Mouse (Mus musculus): ENCODE data around the gene Sypl. TPM values are rescaled to one million over a fixed set of nuclear protein-coding genes. Genes with fewer than 3 reads are reported as not detected.

Gene Sypl
- total and polyA plus RNA-seq, 3 experiments, result 13.3 to 110 (median 52.8) TPM

GRCm38 (mm10) chr12:32982631-32983030, 28.9 kb downstream of the Sypl start:
- DNase-seq (ENCODE audit: low read depth, low spot score), result no peak
- Histone ChIP-seq H3K9me3 (replicated peaks; ENCODE audit: insufficient read depth, low read length) (no peaks in the 10 kb centered on the region), H3K4me1 (ENCODE audit: control insufficient read depth in 1 of 2, insufficient read depth in 2 of 2, low read length in 2 of 2) (no peaks in the 10 kb centered on the region), H3K79me2 (ENCODE audit: control insufficient read depth, insufficient read depth, low read length, poor library complexity) (no peaks in the 10 kb centered on the region), H3K9ac (ENCODE audit: control insufficient read depth, low read depth, low read length, poor library complexity, severe bottlenecking) (no peak overlapping the region), H3K36me3 (ENCODE audit: control insufficient read depth in 1 of 2, insufficient read depth in 2 of 2, low read length in 2 of 2) (no peaks in the 10 kb centered on the region; a peak in 1 of 4 replicates), H3K27me3 (ENCODE audit: control insufficient read depth in 1 of 2, insufficient read depth in 2 of 2, low read length in 2 of 2) (peaks cover 0 to 2% of the 10 kb centered on the region in 2 experiments; a peak in 1 of 4 replicates), H3K4me3 (ENCODE audit: control insufficient read depth in 1 of 2, insufficient read depth in 1 of 2, low read depth in 2 of 2, low read length in 2 of 2) (no peak overlapping the region), H3K27ac (ENCODE audit: control insufficient read depth, low read depth, low read length) (no peak overlapping the region)
- TF ChIP-seq TAL1 (IDR thresholded peaks at IDR 0.05; ENCODE audit: low read length), result no peak
- TF ChIP-seq MXI1 (IDR thresholded peaks at IDR 0.05; ENCODE audit: low read depth, low read length), result no peak
- TF ChIP-seq CTCF (IDR thresholded peaks at IDR 0.05 in 2 of 3, conservative IDR thresholded peaks at IDR 0.05 in 1 of 3; ENCODE audit: control insufficient read depth in 1 of 3, insufficient read depth in 1 of 3, low read depth in 2 of 3, low read length in 3 of 3, poor library complexity in 1 of 3, severe bottlenecking in 1 of 3), result no peak
- no peak for TF ChIP-seq EP300 (IDR thresholded peaks at IDR 0.05; ENCODE audit: low read depth in 1 of 2, low read length in 2 of 2)
- TF ChIP-seq E2F4 (IDR thresholded peaks at IDR 0.05; ENCODE audit: borderline replicate concordance, low read depth, low read length), result no peak
- no peak for TF ChIP-seq MYB (IDR thresholded peaks at IDR 0.05; ENCODE audit: low read depth, low read length)
- no peak for TF ChIP-seq ZKSCAN1 (IDR thresholded peaks at IDR 0.05; ENCODE audit: low read depth, low read length)
- TF ChIP-seq POLR2AphosphoS5 (IDR thresholded peaks at IDR 0.05; ENCODE audit: borderline replicate concordance, low read depth, low read length), result no peak
- no peak for TF ChIP-seq ZC3H11A (IDR thresholded peaks at IDR 0.05; ENCODE audit: low read depth, low read length)
- TF ChIP-seq MAX (IDR thresholded peaks at IDR 0.05; ENCODE audit: low read length), result no peak
- TF ChIP-seq SIN3A (IDR thresholded peaks at IDR 0.05; ENCODE audit: low read length), result no peak
- TF ChIP-seq SMC3 (IDR thresholded peaks at IDR 0.05; ENCODE audit: low read depth, low read length), result no peak
- no peak for TF ChIP-seq POLR2A (IDR thresholded peaks at IDR 0.05; ENCODE audit: control insufficient read depth in 1 of 2, insufficient read depth in 1 of 2, low read depth in 1 of 2, low read length in 2 of 2, poor library complexity in 1 of 2)
- TF ChIP-seq MEF2A (IDR thresholded peaks at IDR 0.05; ENCODE audit: extremely low read depth, insufficient replicate concordance, low read depth, low read length, poor library complexity, severe bottlenecking), result no peak
- TF ChIP-seq RCOR1 (IDR thresholded peaks at IDR 0.05; ENCODE audit: low read depth, low read length), result no peak
- TF ChIP-seq HCFC1 (IDR thresholded peaks at IDR 0.05; ENCODE audit: low read depth, low read length), result no peak

GRCm38 (mm10) chr12:32983081-32983480, 29.4 kb downstream of the Sypl start:
- no peak for DNase-seq (ENCODE audit: low read depth, low spot score)
- no peaks in the 10 kb centered on the region; a peak in 1 of 4 replicates for H3K36me3 ChIP-seq (ENCODE audit: control insufficient read depth in 1 of 2, insufficient read depth in 2 of 2, low read length in 2 of 2)
- TF ChIP-seq RAD21 (IDR thresholded peaks at IDR 0.05; ENCODE audit: low read depth, low read length) (no peak), CHD1 (IDR thresholded peaks at IDR 0.05; ENCODE audit: low read depth, low read length) (no peak), ZKSCAN1 (IDR thresholded peaks at IDR 0.05; ENCODE audit: low read depth, low read length) (no peak), KAT2A (conservative IDR thresholded peaks at IDR 0.05; ENCODE audit: low read depth, low read length) (no peak), USF1 (IDR thresholded peaks at IDR 0.05; ENCODE audit: low read depth, low read length) (no peak), SIN3A (IDR thresholded peaks at IDR 0.05; ENCODE audit: low read length) (no peak)
- H3K4me3 ChIP-seq (ENCODE audit: control insufficient read depth in 1 of 2, insufficient read depth in 1 of 2, low read depth in 2 of 2, low read length in 2 of 2), result no peak overlapping the region
- no peaks in the 10 kb centered on the region for H3K4me1 ChIP-seq (ENCODE audit: control insufficient read depth in 1 of 2, insufficient read depth in 2 of 2, low read length in 2 of 2)
- peaks cover 0 to 2% of the 10 kb centered on the region in 2 experiments; a peak in 2 of 4 replicates for H3K27me3 ChIP-seq (ENCODE audit: control insufficient read depth in 1 of 2, insufficient read depth in 2 of 2, low read length in 2 of 2)
- no peaks in the 10 kb centered on the region for H3K79me2 ChIP-seq (ENCODE audit: control insufficient read depth, insufficient read depth, low read length, poor library complexity)
- no peaks in the 10 kb centered on the region for H3K9me3 ChIP-seq (replicated peaks; ENCODE audit: insufficient read depth, low read length)
- no peak overlapping the region for H3K27ac ChIP-seq (ENCODE audit: control insufficient read depth, low read depth, low read length)
- no peak overlapping the region for H3K9ac ChIP-seq (ENCODE audit: control insufficient read depth, low read depth, low read length, poor library complexity, severe bottlenecking)
